Comparison of ENCODE assay signal across 8 mouse cellular contexts in the genomic region with DNA sequence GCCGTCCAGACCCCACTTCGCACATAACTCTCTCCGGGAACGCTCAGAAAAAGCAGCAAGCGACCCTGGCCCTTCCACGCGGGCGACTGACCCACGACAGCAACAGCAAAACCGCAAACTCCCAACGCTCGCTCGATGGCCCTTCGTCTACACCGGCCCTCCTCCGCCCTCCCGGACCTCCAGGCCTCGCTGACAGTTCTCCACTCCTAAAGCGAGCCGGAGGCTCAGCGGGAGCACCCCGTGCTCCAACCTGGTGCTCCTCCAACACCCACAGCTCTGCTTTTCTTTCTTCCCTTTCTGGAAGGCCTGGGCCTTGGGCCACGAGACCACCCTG. TPM values are rescaled to one million over a fixed set of nuclear protein-coding genes. Genes with fewer than 3 reads are reported as not detected.
A peak's percentile ranks its signal among the peaks of the same experiment; 100 is the strongest.
DNase-seq lines count a peak whose midpoint lies in the region; ATAC-seq and TF ChIP-seq lines count a peak whose summit lies in the region.
"Not testable (repeated sequence)": the region's sequence is repeated elsewhere in the genome, so short reads cannot be mapped to it uniquely, and the experiment has no call there.

No protein-coding gene starts in this region.

- not testable (repeated sequence) for H3K9me3 ChIP-seq in MEL (replicated peaks; ENCODE audit: insufficient read depth, low read length); embryonic facial prominence, embryonic 15.5 days (replicated peaks); hindbrain, embryonic 14.5 days (ENCODE audit: control insufficient read depth, low read length); liver, embryonic 16.5 days (replicated peaks; ENCODE audit: control insufficient read depth, low read length); midbrain, embryonic 12.5 days

- H3K4me1 ChIP-seq in MEL (ENCODE audit: control insufficient read depth in 1 of 2, insufficient read depth in 2 of 2, low read length in 2 of 2) = peaks cover 0 to 19% of the 10 kb centered on the region in 2 experiments; a peak in 2 of 4 replicates
- not testable (repeated sequence) for H3K4me1 ChIP-seq in embryonic facial prominence, embryonic 15.5 days; hindbrain, embryonic 14.5 days (replicated peaks; ENCODE audit: control insufficient read depth, insufficient read depth, low read length); liver, embryonic 16.5 days (ENCODE audit: control insufficient read depth, low read depth, low read length); midbrain, embryonic 12.5 days; spleen, adult 2 months (ENCODE audit: control insufficient read depth, insufficient read depth, insufficient read length)

- not testable (repeated sequence) for H3K36me3 ChIP-seq in MEL (ENCODE audit: control insufficient read depth in 1 of 2, insufficient read depth in 2 of 2, low read length in 2 of 2); embryonic facial prominence, embryonic 15.5 days; hindbrain, embryonic 14.5 days (replicated peaks; ENCODE audit: control insufficient read depth, insufficient read depth); liver, embryonic 16.5 days (ENCODE audit: control insufficient read depth, insufficient read depth); midbrain, embryonic 12.5 days; spleen, adult 2 months (ENCODE audit: control insufficient read depth, insufficient read depth, low read length)

- H3K4me2 ChIP-seq in embryonic facial prominence, embryonic 15.5 days (replicated peaks) = peak overlapping the region; percentile 80
- H3K4me2 ChIP-seq in hindbrain, embryonic 14.5 days (replicated peaks) = peak overlapping the region; percentile 73
- H3K4me2 ChIP-seq in liver, embryonic 16.5 days (ENCODE audit: low read depth, low read length) = peak overlapping the region; percentile 90
- peak overlapping the region; percentile 65 for H3K4me2 ChIP-seq in midbrain, embryonic 12.5 days (replicated peaks)

- peak overlapping the region; percentile 0; the same call in 1 of the 2 replicates for H3K27ac ChIP-seq in MEL (ENCODE audit: control insufficient read depth, low read depth, low read length)
- peak overlapping the region; percentile 85 for H3K27ac ChIP-seq in embryonic facial prominence, embryonic 15.5 days (replicated peaks)
- H3K27ac ChIP-seq in hindbrain, embryonic 14.5 days = peak overlapping the region; percentile 68; the same call in 1 of the 2 replicates
- H3K27ac ChIP-seq in layer of hippocampus, adult 2 months = peak overlapping the region; percentile 55
- not testable (repeated sequence) for H3K27ac ChIP-seq in liver, embryonic 16.5 days (ENCODE audit: low read length); spleen, adult 2 months (ENCODE audit: insufficient read depth, low read length)
- H3K27ac ChIP-seq in midbrain, embryonic 12.5 days (replicated peaks) = peak overlapping the region; percentile 60

- H3K79me2 ChIP-seq in MEL (ENCODE audit: control insufficient read depth, insufficient read depth, low read length, poor library complexity) = not testable (repeated sequence)

- TF ChIP-seq POLR2A in MEL (IDR thresholded peaks at IDR 0.05; ENCODE audit: control insufficient read depth in 1 of 2, insufficient read depth in 1 of 2, low read depth in 1 of 2, low read length in 2 of 2, poor library complexity in 1 of 2); spleen, adult 2 months (IDR thresholded peaks at IDR 0.05; ENCODE audit: low read depth, low read length): not testable (repeated sequence)

- H3K27me3 ChIP-seq in MEL (ENCODE audit: control insufficient read depth in 1 of 2, insufficient read depth in 2 of 2, low read length in 2 of 2); embryonic facial prominence, embryonic 15.5 days; hindbrain, embryonic 14.5 days (ENCODE audit: control insufficient read depth, insufficient read depth, low read length); liver, embryonic 16.5 days (ENCODE audit: control insufficient read depth, insufficient read depth, low read depth, low read length); midbrain, embryonic 12.5 days; spleen, adult 2 months (ENCODE audit: control insufficient read depth, insufficient read depth, low read length): not testable (repeated sequence)

- ATAC-seq in embryonic facial prominence, embryonic 15.5 days (ENCODE audit: insufficient number of reproducible peaks, low FRiP score, low TSS enrichment, low read depth) = peak; percentile 60
- peak; percentile 16 for ATAC-seq in granulocyte monocyte progenitor cell, adult 5-6 weeks (replicated peaks; ENCODE audit: poor library complexity, severe bottlenecking)
- peak; percentile 68 for ATAC-seq in hindbrain, embryonic 14.5 days (ENCODE audit: low FRiP score)
- peak; percentile 22; the same call in 1 of the 2 replicates for ATAC-seq in liver, embryonic 16.5 days (ENCODE audit: low read depth)
- not testable (repeated sequence) for ATAC-seq in midbrain, embryonic 12.5 days (ENCODE audit: low FRiP score, low read depth)

- not testable (repeated sequence) for TF ChIP-seq RAD21 in MEL (IDR thresholded peaks at IDR 0.05; ENCODE audit: low read depth, low read length)

- under 1% methylated on average over 22 of the region's 23 CpGs for WGBS in embryonic facial prominence, embryonic 15.5 days
- WGBS in hindbrain, embryonic 14.5 days = 1% methylated on average over 22 of the region's 23 CpGs
- WGBS in liver, embryonic 16.5 days (ENCODE audit: insufficient replicate concordance) = 1% methylated on average over 22 of the region's 23 CpGs
- under 1% methylated on average over 22 of the region's 23 CpGs for WGBS in midbrain, embryonic 12.5 days
- WGBS in spleen, adult 2 months = under 1% methylated on average over 22 of the region's 23 CpGs

- peak overlapping the region; percentile 46 to 58 for H3K4me3 ChIP-seq in MEL (ENCODE audit: control insufficient read depth in 1 of 2, insufficient read depth in 1 of 2, low read depth in 2 of 2, low read length in 2 of 2)
- peak overlapping the region; percentile 68 for H3K4me3 ChIP-seq in embryonic facial prominence, embryonic 15.5 days (replicated peaks)
- H3K4me3 ChIP-seq in hindbrain, embryonic 14.5 days (replicated peaks; ENCODE audit: low read length) = peak overlapping the region; percentile 75
- H3K4me3 ChIP-seq in layer of hippocampus, adult 2 months = peak overlapping the region; percentile 66
- peak overlapping the region; percentile 72 for H3K4me3 ChIP-seq in liver, embryonic 16.5 days (ENCODE audit: low read depth, low read length)
- peak overlapping the region; percentile 58 for H3K4me3 ChIP-seq in midbrain, embryonic 12.5 days
- peak overlapping the region; percentile 95 for H3K4me3 ChIP-seq in spleen, adult 2 months (ENCODE audit: extremely low read depth, insufficient read depth, insufficient read length)

- peak overlapping the region; percentile 49 for H3K9ac ChIP-seq in MEL (ENCODE audit: control insufficient read depth, low read depth, low read length, poor library complexity, severe bottlenecking)
- H3K9ac ChIP-seq in embryonic facial prominence, embryonic 15.5 days = peak overlapping the region; percentile 58
- H3K9ac ChIP-seq in hindbrain, embryonic 14.5 days = peak overlapping the region; percentile 71
- H3K9ac ChIP-seq in liver, embryonic 16.5 days (ENCODE audit: low read depth, low read length) = peak overlapping the region; percentile 65
- H3K9ac ChIP-seq in midbrain, embryonic 12.5 days (replicated peaks) = peak overlapping the region; percentile 61

- TF ChIP-seq EP300 in MEL (IDR thresholded peaks at IDR 0.05; ENCODE audit: low read depth in 1 of 2, low read length in 2 of 2) = not testable (repeated sequence)

- not testable (repeated sequence) for DNase-seq in MEL (ENCODE audit: low read depth, low spot score); hindbrain, embryonic 14.5 days (ENCODE audit: low spot score); layer of hippocampus, adult 2 months (ENCODE audit: low spot score in 2 of 2); spleen, adult 2 months (ENCODE audit: low read depth in 1 of 2, low spot score in 2 of 2)

- not testable (repeated sequence) for TF ChIP-seq CTCF in MEL (IDR thresholded peaks at IDR 0.05 in 2 of 3, conservative IDR thresholded peaks at IDR 0.05 in 1 of 3; ENCODE audit: control insufficient read depth in 1 of 3, insufficient read depth in 1 of 3, low read depth in 2 of 3, low read length in 3 of 3, poor library complexity in 1 of 3, severe bottlenecking in 1 of 3); layer of hippocampus, adult 2 months (conservative IDR thresholded peaks at IDR 0.05); spleen, adult 2 months (IDR thresholded peaks at IDR 0.05; ENCODE audit: extremely low read depth, insufficient read depth, insufficient read length, insufficient replicate concordance)

RNA-seq across cellular contexts. Expression of a gene that starts 56.2 kb away (rescaled TPM):
- 30.9 and 35.4 TPM in 2 replicates for total RNA-seq in MEL (2012; rRNA removed)
- polyA plus RNA-seq in MEL (2012; ENCODE audit: insufficient read depth in 1 of 2, insufficient read length in 2 of 2, low read depth in 1 of 2, low replicate concordance in 2 of 2, missing spikeins in 1 of 2) = 1,000 to 10,000 TPM in 1 of 2 experiments, 10 to 100 TPM in 1; 82.6 to 1,353 TPM
- polyA plus RNA-seq in embryonic facial prominence, embryonic 15.5 days (2015; fragmentation: Nextera tagmentation; extraction: Ambion mirVana) = 79.1 and 85.4 TPM in 2 replicates
- 179 and 238 TPM in 2 replicates for total RNA-seq in granulocyte monocyte progenitor cell, adult 5-6 weeks (2014; fragmentation: Nextera tagmentation)
- 121 and 148 TPM in 2 replicates for total RNA-seq in granulocyte monocyte progenitor cell, adult 5-6 weeks (2017)
- polyA plus RNA-seq in hindbrain, embryonic 14.5 days (2014; fragmentation: Nextera tagmentation; extraction: Ambion mirVana) = 51.2 and 55.1 TPM in 2 replicates
- total RNA-seq in layer of hippocampus, adult 2 months (2021) = 10 to 100 TPM; 16.0 to 17.4 TPM
- polyA plus RNA-seq in liver, embryonic 16.5 days (2015; fragmentation: Nextera tagmentation; extraction: Ambion mirVana) = 42.3 and 48.2 TPM in 2 replicates
- 199 and 222 TPM in 2 replicates for polyA plus RNA-seq in midbrain, embryonic 12.5 days (2016; fragmentation: Nextera tagmentation; extraction: Ambion mirVana)
- polyA plus RNA-seq in spleen, adult 2 months (2012; rRNA removed) = 6.6 and 6.8 TPM in 2 replicates
